Mouse (Mus musculus): ENCODE results near the gene Gp1bb. TPM values are rescaled to one million over a fixed set of nuclear protein-coding genes. Genes with fewer than 3 reads are reported as not detected.

Gp1bb gene
- total RNA-seq, 2 experiments from 2014 or later = 0.27 to 0.67 TPM

GRCm38 (mm10) chr16:18628206-18628947, 6.2 kb upstream of the Gp1bb start:
- DNase-seq = peak in 1 of 2 experiments; percentile 39

- no peak for DNase-seq
Observed at GRCm38 (mm10) chr16:18627163-18627562, 5.0 kb upstream of the Gp1bb start.

GRCm38 (mm10) chr16:18626376-18626878, 4.2 kb upstream of the Gp1bb start, which contains the start of gene Gm49601:
Gm49601 (minus strand) TSS chr16:18626427.
- peak; percentile 84 to 86 for DNase-seq

GRCm38 (mm10) chr16:18625791-18626311, 3.6 kb upstream of the Gp1bb start:
- peak in 1 of 2 experiments; percentile 38 for DNase-seq

GRCm38 (mm10) chr16:18625097-18625496, 2.9 kb upstream of the Gp1bb start:
- DNase-seq = no peak

- no peak for DNase-seq
Observed at GRCm38 (mm10) chr16:18624641-18625040, 2.4 kb upstream of the Gp1bb start.

- DNase-seq = no peak
Observed at GRCm38 (mm10) chr16:18623751-18624540, 1.7 kb upstream of the Gp1bb start.

- no peak for DNase-seq
Observed at GRCm38 (mm10) chr16:18622916-18623750, 930 bp upstream of the Gp1bb start.

GRCm38 (mm10) chr16:18621362-18622001, 721 bp downstream of the Gp1bb start:
- no peak for DNase-seq

- DNase-seq = no peak
Observed at GRCm38 (mm10) chr16:18620601-18621361, 1.4 kb downstream of the Gp1bb start.

GRCm38 (mm10) chr16:18620201-18620600, 2.0 kb downstream of the Gp1bb start:
- no peak for DNase-seq

GRCm38 (mm10) chr16:18619110-18619509, 3.1 kb downstream of the Gp1bb start:
- no peak for DNase-seq

- DNase-seq = no peak
Observed at GRCm38 (mm10) chr16:18618297-18618696, 3.9 kb downstream of the Gp1bb start.

- peak; percentile 82 to 96 for DNase-seq
Observed at GRCm38 (mm10) chr16:18617370-18618065, 4.7 kb downstream of the Gp1bb start.

GRCm38 (mm10) chr16:18613301-18613700, 8.9 kb downstream of the Gp1bb start:
- no peak for DNase-seq

- no peak for DNase-seq
Observed at GRCm38 (mm10) chr16:18611752-18612151, 10.5 kb downstream of the Gp1bb start.

- DNase-seq = no peak
Observed at GRCm38 (mm10) chr16:18609099-18609498, 13.1 kb downstream of the Gp1bb start.

- no peak for DNase-seq
Observed at GRCm38 (mm10) chr16:18608226-18608625, 14.0 kb downstream of the Gp1bb start.

GRCm38 (mm10) chr16:18605705-18606104, 16.5 kb downstream of the Gp1bb start:
- DNase-seq = no peak

GRCm38 (mm10) chr16:18604267-18604701, 17.9 kb downstream of the Gp1bb start:
- peak; percentile 75 for DNase-seq
